Mouse (Mus musculus) forebrain, postnatal 0 days (tissue): ENCODE results near the gene Krtap9-1. TPM values are rescaled to one million over a fixed set of nuclear protein-coding genes. Genes with fewer than 3 reads are reported as not detected.
"Not testable (repeated sequence)": the region's sequence is repeated elsewhere in the genome, so short reads cannot be mapped to it uniquely, and the experiment has no call there.

Experiments
- ATAC-seq: fragments of 200-750 bp; cut with Nextera tagmentation; 2 replicates; pipeline ENCODE4 v1.8.0; 2017; ENCODE audit warnings: mild to moderate bottlenecking, moderate library complexity
- DNase-seq: peaks from one replicate; pipeline ENCODE4 v3.0.0-alpha.2; 2015
- H3K27ac ChIP-seq: fragments of 300-500 bp; sonication (generic); 2 replicates; pipeline ENCODE4 v1.5.1; 2014; ENCODE audit warnings: low read depth, mild to moderate bottlenecking, antibody characterized with exemption, low read length, moderate library complexity, mixed read lengths
- H3K27me3 ChIP-seq: fragments of 300-500 bp; sonication (generic); 2 replicates; pipeline ENCODE4 v1.6.1; 2014; ENCODE audit warnings: mild to moderate bottlenecking, low read length, mixed read lengths; ENCODE audit not compliant: insufficient read depth
- H3K36me3 ChIP-seq: fragments of 300-500 bp; sonication (generic); 2 replicates; pipeline ENCODE4 v1.6.1; 2014; ENCODE audit warnings: mild to moderate bottlenecking, moderate library complexity; ENCODE audit not compliant: insufficient read depth
- H3K4me1 ChIP-seq: fragments of 300-500 bp; sonication (generic); 2 replicates; pipeline ENCODE4 v1.6.1; 2014; ENCODE audit warnings: antibody characterized with exemption; ENCODE audit not compliant: insufficient read depth
- H3K4me2 ChIP-seq: fragments of 300-500 bp; sonication (generic); 2 replicates; pipeline ENCODE4 v1.6.1; 2014; ENCODE audit warnings: low read depth, mild to moderate bottlenecking, moderate library complexity
- H3K4me3 ChIP-seq: fragments of 300-500 bp; sonication (generic); 2 replicates; pipeline ENCODE4 v1.5.1; 2014; ENCODE audit warnings: low read depth, low read length, mixed read lengths
- H3K9ac ChIP-seq: fragments of 300-500 bp; sonication (generic); 2 replicates; pipeline ENCODE4 v1.6.1; 2014; ENCODE audit warnings: mild to moderate bottlenecking
- H3K9me3 ChIP-seq: fragments of 300-500 bp; sonication (generic); 2 replicates; pipeline ENCODE4 v1.6.1; 2016; ENCODE audit warnings: low read length
- CTCF ChIP-seq: sonication (generic); IDR thresholded peaks from 2 replicates; pipeline ENCODE4 v1.5.1; 2016; ENCODE audit warnings: antibody characterized with exemption, control low read depth, low read depth
- WGBS: fragments of 180-500 bp; shearing (Covaris S2); extraction: QIAGEN DNeasy Blood & Tissue Kit; methylation state at CpG from one replicate; pipeline ENCODE4 v1.1.7; 2014; 5-methylcytosine and 5-hydroxymethylcytosine counted together
- polyA plus RNA-seq: library from polyadenylated mRNA; unstranded; fragments of >200 nt; fragmentation: Nextera tagmentation; extraction: Ambion mirVana; gene quantifications from 2 replicates; pipeline ENCODE4 v1.2.1, GENCODE M21; 2015
- total RNA-seq: library from RNA; depleted of rRNA; stranded (reverse); fragments of >200 nt; gene quantifications from 2 replicates; pipeline ENCODE4 v1.2.3, GENCODE M21; 2014; rRNA removed

The Krtap9-1 gene
- total and polyA plus RNA-seq, 2 experiments from 2014 or later: not detected

- H3K4me1 ChIP-seq: 0 out of 2 replicates have a peak, but pooled peaks cover 2% of the 10 kb centered on the region
- H3K4me3 ChIP-seq: no peak overlapping the region
- H3K36me3 ChIP-seq: no peaks in the 10 kb centered on the region
- 65% methylated on average over 2 of the region's 2 CpGs for WGBS
- no peak overlapping the region for H3K4me2 ChIP-seq
- no peak for TF ChIP-seq CTCF
- H3K9ac ChIP-seq: no peak overlapping the region
- no peak overlapping the region for H3K27ac ChIP-seq
- no peak for DNase-seq
- H3K9me3 ChIP-seq: no peaks in the 10 kb centered on the region
- ATAC-seq: no peak
- no peaks in the 10 kb centered on the region for H3K27me3 ChIP-seq
These were observed 14.4 kb upstream of the Krtap9-1 start for GRCm38 (mm10) chr11:99858761-99859160.

GRCm38 (mm10) chr11:99864176-99864575, 9.0 kb upstream of the Krtap9-1 start, which contains the start of gene Gm11559:
Gm11559 (plus strand) TSS chr11:99864476.
- not testable (repeated sequence) for H3K4me1 ChIP-seq, DNase-seq, H3K4me2 ChIP-seq, H3K9me3 ChIP-seq, H3K36me3 ChIP-seq, ATAC-seq, H3K27ac ChIP-seq, H3K4me3 ChIP-seq, H3K27me3 ChIP-seq, H3K9ac ChIP-seq
- WGBS: 63% methylated on average over 1 of the region's 1 CpGs

GRCm38 (mm10) chr11:99878887-99879286, 5.7 kb downstream of the Krtap9-1 start, which contains the start of gene Gm11567:
Gm11567 (plus strand) TSS chr11:99879187.
- DNase-seq, H3K27ac ChIP-seq, H3K4me2 ChIP-seq, H3K4me3 ChIP-seq, ATAC-seq, H3K27me3 ChIP-seq, H3K4me1 ChIP-seq, H3K9ac ChIP-seq, H3K9me3 ChIP-seq, H3K36me3 ChIP-seq: not testable (repeated sequence)
- WGBS: 49% methylated on average over 1 of the region's 1 CpGs

- Histone ChIP-seq H3K36me3 (no peaks in the 10 kb centered on the region), H3K27me3 (no peaks in the 10 kb centered on the region), H3K4me3 (no peak within 1 kb of the TSS), H3K27ac (no peak within 1 kb of the TSS), H3K4me2 (no peak within 1 kb of the TSS), H3K9me3 (no peaks in the 10 kb centered on the region), H3K9ac (no peak within 1 kb of the TSS), H3K4me1 (no peaks in the 10 kb centered on the region)
- no peak for TF ChIP-seq CTCF
- no peak for ATAC-seq
- WGBS: 88% methylated on average over 2 of the region's 2 CpGs
- no peak for DNase-seq
These were observed 34.4 kb downstream of the Krtap9-1 start, which contains the start of gene Krtap31-1 for GRCm38 (mm10) chr11:99907620-99908019. Krtap31-1 (plus strand) TSS chr11:99907920.

GRCm38 (mm10) chr11:99914451-99914850, 41.3 kb downstream of the Krtap9-1 start, which contains the start of gene Gm11565:
Gm11565 (plus strand) TSS chr11:99914751.
- Histone ChIP-seq H3K4me2 (no peak within 1 kb of the TSS), H3K4me3 (no peak within 1 kb of the TSS), H3K27me3 (no peaks in the 10 kb centered on the region), H3K36me3 (no peaks in the 10 kb centered on the region), H3K9ac (no peak within 1 kb of the TSS), H3K9me3 (no peaks in the 10 kb centered on the region), H3K27ac (no peak within 1 kb of the TSS), H3K4me1 (no peaks in the 10 kb centered on the region)
- no peak for ATAC-seq
- DNase-seq: no peak
- WGBS: 94% methylated on average over 3 of the region's 3 CpGs
- no peak for TF ChIP-seq CTCF

Other genes with a start within 250 kb of the Krtap9-1 start
Only the 30 nearest of the 36 such genes appear.
- not detected in 2 replicates for gene Gm11563, start 214.4 kb upstream of the Krtap9-1 start, total RNA-seq
- gene Gm11563, start 214.4 kb upstream of the Krtap9-1 start, polyA plus RNA-seq: not detected in 2 replicates
- not detected in 2 replicates for gene Krtap4-6, start 207.4 kb upstream of the Krtap9-1 start, total RNA-seq
- gene Krtap4-6, start 207.4 kb upstream of the Krtap9-1 start, polyA plus RNA-seq: not detected in 2 replicates
- gene Gm14190, start 182.6 kb upstream of the Krtap9-1 start, total RNA-seq: not detected in 2 replicates
- not detected in 2 replicates for gene Gm14190, start 182.6 kb upstream of the Krtap9-1 start, polyA plus RNA-seq
- gene Gm14180, start 139.1 kb upstream of the Krtap9-1 start, total RNA-seq: not detected in 2 replicates
- not detected in 2 replicates for gene Gm14180, start 139.1 kb upstream of the Krtap9-1 start, polyA plus RNA-seq
- not detected in 2 replicates for gene Gm11595, start 100.5 kb upstream of the Krtap9-1 start, total RNA-seq
- gene Gm11595, start 100.5 kb upstream of the Krtap9-1 start, polyA plus RNA-seq: not detected in 2 replicates
- gene Krtap4-8, start 92.7 kb upstream of the Krtap9-1 start, total RNA-seq: not detected in 2 replicates
- gene Krtap4-8, start 92.7 kb upstream of the Krtap9-1 start, polyA plus RNA-seq: not detected in 2 replicates
- gene Krtap4-9, start 88.2 kb upstream of the Krtap9-1 start, total RNA-seq: not detected in 2 replicates
- not detected in 2 replicates for gene Krtap4-9, start 88.2 kb upstream of the Krtap9-1 start, polyA plus RNA-seq
- gene Gm11596, start 79.9 kb upstream of the Krtap9-1 start, total RNA-seq: not detected in 2 replicates
- gene Gm11596, start 79.9 kb upstream of the Krtap9-1 start, polyA plus RNA-seq: not detected in 2 replicates
- gene Gm11569, start 74.5 kb upstream of the Krtap9-1 start, total RNA-seq: not detected in 2 replicates
- gene Gm11569, start 74.5 kb upstream of the Krtap9-1 start, polyA plus RNA-seq: not detected in 2 replicates
- gene Gm11554, start 68.9 kb upstream of the Krtap9-1 start, total RNA-seq: not detected in 2 replicates
- not detected in 2 replicates for gene Gm11554, start 68.9 kb upstream of the Krtap9-1 start, polyA plus RNA-seq
- 0.33 TPM in 1 of 2 replicates, not detected in the other for gene Krtap4-13, start 63.5 kb upstream of the Krtap9-1 start, total RNA-seq
- not detected in 2 replicates for gene Krtap4-13, start 63.5 kb upstream of the Krtap9-1 start, polyA plus RNA-seq
- not detected in 2 replicates for gene Gm11564, start 57.7 kb upstream of the Krtap9-1 start, total RNA-seq
- not detected in 2 replicates for gene Gm11564, start 57.7 kb upstream of the Krtap9-1 start, polyA plus RNA-seq
- gene 2300003K06Rik, start 35.3 kb upstream of the Krtap9-1 start, total RNA-seq: not detected in 2 replicates
- not detected in 2 replicates for gene 2300003K06Rik, start 35.3 kb upstream of the Krtap9-1 start, polyA plus RNA-seq
- not detected in 2 replicates for gene Krtap4-16, start 21.8 kb upstream of the Krtap9-1 start, total RNA-seq
- not detected in 2 replicates for gene Krtap4-16, start 21.8 kb upstream of the Krtap9-1 start, polyA plus RNA-seq
- gene Gm11568, start 15.5 kb upstream of the Krtap9-1 start, total RNA-seq: not detected in 2 replicates
- not detected in 2 replicates for gene Gm11568, start 15.5 kb upstream of the Krtap9-1 start, polyA plus RNA-seq
- gene Gm11559, start 8.9 kb upstream of the Krtap9-1 start, total RNA-seq: not detected in 2 replicates
- not detected in 2 replicates for gene Gm11559, start 8.9 kb upstream of the Krtap9-1 start, polyA plus RNA-seq
- gene Gm11567, start 5.8 kb downstream of the Krtap9-1 start, total RNA-seq: not detected in 2 replicates
- not detected in 2 replicates for gene Gm11567, start 5.8 kb downstream of the Krtap9-1 start, polyA plus RNA-seq
- not detected in 2 replicates for gene Krtap31-1, start 34.5 kb downstream of the Krtap9-1 start, total RNA-seq
- not detected in 2 replicates for gene Krtap31-1, start 34.5 kb downstream of the Krtap9-1 start, polyA plus RNA-seq
- not detected in 2 replicates for gene Gm11565, start 41.4 kb downstream of the Krtap9-1 start, total RNA-seq
- gene Gm11565, start 41.4 kb downstream of the Krtap9-1 start, polyA plus RNA-seq: not detected in 2 replicates
- gene Krtap31-2, start 62.9 kb downstream of the Krtap9-1 start, total RNA-seq: not detected in 2 replicates
- not detected in 2 replicates for gene Krtap31-2, start 62.9 kb downstream of the Krtap9-1 start, polyA plus RNA-seq
- not detected in 2 replicates for gene Krtap9-5, start 75.1 kb downstream of the Krtap9-1 start, total RNA-seq
- gene Krtap9-5, start 75.1 kb downstream of the Krtap9-1 start, polyA plus RNA-seq: not detected in 2 replicates
- gene Krtap29-1, start 105.7 kb downstream of the Krtap9-1 start, total RNA-seq: not detected in 2 replicates
- not detected in 2 replicates for gene Krtap29-1, start 105.7 kb downstream of the Krtap9-1 start, polyA plus RNA-seq
- gene Krtap16-1, start 113.2 kb downstream of the Krtap9-1 start, total RNA-seq: not detected in 2 replicates
- not detected in 2 replicates for gene Krtap16-1, start 113.2 kb downstream of the Krtap9-1 start, polyA plus RNA-seq
- not detected in 2 replicates for gene Krtap17-1, start 120.6 kb downstream of the Krtap9-1 start, total RNA-seq
- 0.26 and 0.98 TPM in 2 replicates for gene Krtap17-1, start 120.6 kb downstream of the Krtap9-1 start, polyA plus RNA-seq
- 0.15 TPM in 1 of 2 replicates, not detected in the other for gene Krt33a, start 142.8 kb downstream of the Krtap9-1 start, total RNA-seq
- gene Krt33a, start 142.8 kb downstream of the Krtap9-1 start, polyA plus RNA-seq: not detected in 2 replicates
- not detected in 2 replicates for gene Krt33b, start 156.5 kb downstream of the Krtap9-1 start, total RNA-seq
- not detected in 2 replicates for gene Krt33b, start 156.5 kb downstream of the Krtap9-1 start, polyA plus RNA-seq
- gene Krt34, start 168.2 kb downstream of the Krtap9-1 start, total RNA-seq: not detected in 2 replicates
- gene Krt34, start 168.2 kb downstream of the Krtap9-1 start, polyA plus RNA-seq: 0.10 TPM in 1 of 2 replicates, not detected in the other
- not detected in 2 replicates for gene Krt31, start 177.2 kb downstream of the Krtap9-1 start, total RNA-seq
- gene Krt31, start 177.2 kb downstream of the Krtap9-1 start, polyA plus RNA-seq: not detected in 2 replicates
- gene Krt32, start 214.8 kb downstream of the Krtap9-1 start, total RNA-seq: not detected in 2 replicates
- gene Krt32, start 214.8 kb downstream of the Krtap9-1 start, polyA plus RNA-seq: not detected in 2 replicates
- not detected in 2 replicates for gene Krt35, start 222.9 kb downstream of the Krtap9-1 start, total RNA-seq
- gene Krt35, start 222.9 kb downstream of the Krtap9-1 start, polyA plus RNA-seq: not detected in 2 replicates